Mouse (Mus musculus) retina, postnatal 7 days (tissue): ENCODE results near the gene Pde4d.

Source experiments
- DNase-seq: peaks from one replicate; pipeline ENCODE4 v3.0.0-alpha.2; 2012; ENCODE audit warnings: low read depth, low spot score

Pde4d gene

GRCm38 (mm10) chr13:109888293-109888692 is 1438.5 kb downstream of the Pde4d start:
- no peak for DNase-seq

- no peak for DNase-seq
These were observed 1441.6 kb downstream of the Pde4d start for GRCm38 (mm10) chr13:109891194-109891909.

- no peak for DNase-seq
These were observed 1442.1 kb downstream of the Pde4d start for GRCm38 (mm10) chr13:109891910-109892265.

- DNase-seq = no peak
These were observed 1450.0 kb downstream of the Pde4d start for GRCm38 (mm10) chr13:109899442-109900428.

- DNase-seq = no peak
These were observed 1452.1 kb downstream of the Pde4d start for GRCm38 (mm10) chr13:109901811-109902210.

- peak; percentile 42 for DNase-seq
These were observed 1452.7 kb downstream of the Pde4d start for GRCm38 (mm10) chr13:109902460-109902854.

- DNase-seq = peak; percentile 54
These were observed 1453.4 kb downstream of the Pde4d start for GRCm38 (mm10) chr13:109902855-109903763.

GRCm38 (mm10) chr13:109903764-109904510 is 1454.2 kb downstream of the Pde4d start:
- no peak for DNase-seq

GRCm38 (mm10) chr13:109906342-109906888 is 1456.7 kb downstream of the Pde4d start:
- no peak for DNase-seq

GRCm38 (mm10) chr13:109907634-109908033 is 1457.9 kb downstream of the Pde4d start:
- DNase-seq = peak; percentile 38

- no peak for DNase-seq
These were observed 1458.6 kb downstream of the Pde4d start for GRCm38 (mm10) chr13:109908386-109908785.

- no peak for DNase-seq
These were observed 1459.4 kb downstream of the Pde4d start for GRCm38 (mm10) chr13:109909111-109909510.

- no peak for DNase-seq
These were observed 1461.2 kb downstream of the Pde4d start for GRCm38 (mm10) chr13:109910915-109911314.

- no peak for DNase-seq
These were observed 1462.9 kb downstream of the Pde4d start for GRCm38 (mm10) chr13:109912635-109913034.

- no peak for DNase-seq
These were observed 1464.5 kb downstream of the Pde4d start for GRCm38 (mm10) chr13:109914246-109914645.

- DNase-seq = no peak
These were observed 1465.1 kb downstream of the Pde4d start for GRCm38 (mm10) chr13:109914846-109915245.

GRCm38 (mm10) chr13:109915501-109915900 is 1465.8 kb downstream of the Pde4d start:
- DNase-seq = no peak

- DNase-seq = no peak
These were observed 1466.2 kb downstream of the Pde4d start for GRCm38 (mm10) chr13:109915964-109916363.

GRCm38 (mm10) chr13:109917551-109917950 is 1467.8 kb downstream of the Pde4d start:
- DNase-seq = no peak

- DNase-seq = no peak
These were observed 1468.9 kb downstream of the Pde4d start for GRCm38 (mm10) chr13:109918631-109919030.
